Mouse (Mus musculus) thymus, postnatal 14 days (tissue): Measurements from ENCODE around the gene Gsto2.
A peak's percentile ranks its signal among the peaks of the same experiment; 100 is the strongest.

Experiments
- DNase-seq: peaks from one replicate; pipeline ENCODE4 v3.0.0; 2021

Gsto2 gene

GRCm38 (mm10) chr19:47859180-47859579, 6.2 kb upstream of the Gsto2 start:
- no peak for DNase-seq

- no peak for DNase-seq
These were observed 2.8 kb upstream of the Gsto2 start for GRCm38 (mm10) chr19:47862581-47862980.

DNA sequence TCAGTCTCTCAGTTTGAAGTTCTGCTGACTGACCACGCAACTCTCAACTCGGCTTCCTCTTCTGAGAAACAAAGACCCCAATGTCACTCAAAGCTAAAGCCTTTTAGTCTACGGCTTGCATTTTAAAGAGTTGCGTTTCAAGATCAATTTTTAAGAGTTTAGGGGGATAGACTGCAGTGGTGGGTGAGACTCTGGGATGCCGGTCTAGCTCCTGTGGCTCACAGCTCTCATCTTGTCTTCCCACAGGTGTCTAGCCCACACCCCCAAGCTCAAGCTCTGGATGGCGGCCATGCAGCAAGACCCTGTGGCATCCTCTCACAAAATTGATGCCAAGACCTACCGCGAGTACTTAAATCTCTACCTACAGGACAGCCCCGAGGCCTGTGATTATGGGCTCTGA, 1.3 kb upstream of the Gsto2 start:
- DNase-seq, result no peak

DNA sequence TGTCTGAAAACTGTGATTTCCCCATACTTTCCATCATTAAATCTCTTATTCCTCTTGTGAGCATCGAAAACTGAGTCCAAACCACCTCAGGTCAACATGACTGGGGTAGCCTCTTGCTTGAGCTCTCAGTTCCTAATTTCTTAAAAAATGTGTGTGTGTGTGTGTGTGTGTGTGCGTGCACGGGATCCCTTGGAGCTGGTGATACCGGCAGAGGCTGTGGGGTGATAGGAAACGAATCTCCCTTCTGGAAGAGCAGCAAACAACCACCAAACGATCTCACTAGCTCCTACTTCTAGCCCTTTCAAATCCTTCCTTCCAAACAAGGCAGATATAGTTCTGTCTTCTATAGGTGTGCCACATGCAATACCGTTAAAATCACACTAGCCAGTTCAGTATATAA, 613 bp upstream of the Gsto2 start:
- no peak for DNase-seq

DNA sequence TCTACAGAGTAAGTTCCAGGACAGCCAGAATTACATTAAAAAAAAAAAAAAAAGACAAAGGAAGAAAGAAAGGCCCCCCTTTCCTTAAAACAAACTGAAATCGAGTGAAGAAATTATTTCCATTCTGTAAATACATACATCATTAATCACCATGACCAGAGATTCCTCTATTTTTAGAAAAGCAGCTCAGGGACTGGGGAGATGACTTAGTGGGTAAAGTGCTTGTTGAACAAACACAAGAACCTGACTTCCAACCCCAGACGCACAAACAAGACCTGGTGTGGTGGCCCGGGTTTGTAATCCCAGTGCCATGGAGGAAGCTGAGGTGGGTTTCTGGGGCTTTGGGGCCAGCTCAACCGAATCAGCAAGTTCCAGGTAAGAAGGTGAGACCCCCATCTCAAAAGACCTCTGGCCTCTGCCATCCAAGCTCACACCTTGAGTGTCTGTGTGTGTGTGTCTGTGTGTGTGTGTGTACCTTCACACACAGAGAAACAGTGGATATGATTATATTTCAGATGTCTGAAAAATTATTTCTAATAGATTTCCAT, 2.4 kb downstream of the Gsto2 start:
- no peak for DNase-seq

- no peak for DNase-seq
These were observed 3.6 kb downstream of the Gsto2 start for GRCm38 (mm10) chr19:47868951-47869350.

GRCm38 (mm10) chr19:47869516-47869915, 4.2 kb downstream of the Gsto2 start:
- DNase-seq, result no peak

DNA sequence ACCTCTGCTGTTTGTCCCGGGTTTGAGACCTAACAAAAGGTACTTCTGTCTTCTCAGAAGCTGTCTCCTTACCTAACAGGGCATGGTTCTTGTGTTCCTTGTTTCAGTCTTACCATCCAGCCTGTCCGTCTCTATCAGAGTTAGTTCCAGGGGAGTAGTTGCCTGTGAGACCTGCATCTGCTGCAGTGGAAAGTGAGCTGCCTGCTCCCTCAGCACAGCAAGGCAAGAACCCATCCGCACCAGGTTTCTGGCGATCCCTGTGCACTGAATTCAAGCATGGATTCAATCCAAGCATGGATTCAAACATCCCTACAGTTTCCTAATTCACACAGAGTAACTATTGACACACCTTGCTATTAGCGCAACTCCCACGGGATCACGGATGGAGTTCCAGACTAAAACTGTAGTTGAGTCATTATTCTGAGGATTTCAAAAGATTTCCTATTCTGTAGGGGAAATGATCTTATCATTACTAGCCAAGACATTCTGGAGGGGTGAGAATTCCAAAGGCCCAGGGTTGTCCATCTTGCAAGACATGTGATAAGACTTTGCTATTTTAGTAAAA, 4.8 kb downstream of the Gsto2 start:
- no peak for DNase-seq

DNA sequence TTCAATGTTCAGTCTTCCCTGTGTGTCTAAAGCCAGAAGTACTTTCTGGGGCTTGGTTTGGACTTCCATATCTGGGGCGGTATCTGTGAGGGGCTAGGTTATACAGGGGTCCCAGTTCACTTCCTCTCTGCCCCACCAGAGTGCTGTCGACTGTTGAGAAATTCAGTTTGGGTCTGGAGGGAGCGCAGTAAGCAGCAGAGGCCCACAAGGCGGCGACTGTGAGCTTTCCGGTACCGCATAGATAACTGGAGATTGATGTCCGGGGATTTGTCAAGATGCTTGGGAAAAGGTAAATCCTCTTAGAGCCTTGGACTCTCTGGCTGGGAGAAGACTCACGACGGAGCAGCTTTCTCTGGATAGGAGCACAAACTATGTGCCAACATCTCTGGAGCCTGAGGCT, 6.2 kb downstream of the Gsto2 start:
- DNase-seq, result peak; percentile 27

- no peak for DNase-seq
These were observed 10.9 kb downstream of the Gsto2 start for GRCm38 (mm10) chr19:47876252-47876651.

DNA sequence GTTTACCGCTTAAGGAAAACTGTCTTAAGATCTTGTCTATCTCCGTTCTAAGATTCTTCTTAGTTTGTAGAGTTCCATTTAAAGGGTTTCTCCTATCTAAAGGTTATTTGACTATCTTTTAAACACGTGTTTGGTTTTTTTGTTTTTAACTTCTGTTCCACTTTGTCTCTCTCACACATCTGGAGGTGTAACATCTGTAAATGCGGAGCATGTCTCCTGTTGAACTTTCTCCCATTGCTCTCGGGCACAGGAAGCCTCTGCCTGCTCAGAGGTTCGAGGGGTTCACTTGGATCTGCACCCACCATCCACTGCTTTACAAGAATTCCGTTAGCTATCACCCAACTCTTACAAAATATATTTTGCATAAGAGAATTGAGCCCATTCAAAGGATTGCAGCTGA, 16.2 kb downstream of the Gsto2 start:
- DNase-seq, result no peak

DNA sequence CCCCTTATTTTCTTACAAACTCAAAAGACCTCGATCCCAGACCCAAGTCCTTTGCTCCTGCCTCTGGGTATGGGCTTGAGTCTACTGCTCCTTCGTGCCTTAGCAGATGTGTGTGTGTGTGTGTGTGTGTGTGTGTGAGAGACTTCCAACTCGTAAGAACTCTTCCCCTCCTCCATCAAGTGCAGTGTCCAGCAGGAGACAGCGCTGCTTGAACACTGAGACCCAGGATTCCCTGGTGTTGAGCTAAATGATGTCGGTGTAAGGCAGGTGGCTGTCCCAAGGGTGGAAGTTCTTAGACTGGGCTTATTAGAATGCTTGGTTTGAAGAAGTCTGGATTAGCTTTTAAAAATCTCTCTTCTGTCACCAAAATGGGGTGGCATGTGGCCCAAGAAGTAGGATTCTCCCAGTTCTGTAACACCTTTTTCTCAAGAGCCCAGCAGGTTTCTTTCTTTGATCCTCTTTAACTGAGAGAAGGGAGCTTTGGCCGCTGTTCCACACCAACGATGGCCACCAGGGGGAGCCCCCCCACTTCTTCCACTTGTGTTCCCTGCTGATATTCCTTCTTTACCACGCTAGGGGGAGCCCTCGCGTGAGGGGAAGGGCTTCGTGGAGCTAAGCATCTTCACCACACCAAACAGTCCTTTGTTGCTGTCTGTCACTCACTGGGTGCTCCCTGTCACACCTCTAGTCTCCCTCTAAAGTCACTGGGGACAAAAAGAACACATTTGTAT, 17.0 kb downstream of the Gsto2 start:
- peak; percentile 87 for DNase-seq

GRCm38 (mm10) chr19:47882882-47883254, 17.5 kb downstream of the Gsto2 start:
- no peak for DNase-seq

GRCm38 (mm10) chr19:47884296-47885085, 19.2 kb downstream of the Gsto2 start:
- DNase-seq, result no peak

- DNase-seq, result no peak
These were observed 19.9 kb downstream of the Gsto2 start for GRCm38 (mm10) chr19:47885191-47885743.

DNA sequence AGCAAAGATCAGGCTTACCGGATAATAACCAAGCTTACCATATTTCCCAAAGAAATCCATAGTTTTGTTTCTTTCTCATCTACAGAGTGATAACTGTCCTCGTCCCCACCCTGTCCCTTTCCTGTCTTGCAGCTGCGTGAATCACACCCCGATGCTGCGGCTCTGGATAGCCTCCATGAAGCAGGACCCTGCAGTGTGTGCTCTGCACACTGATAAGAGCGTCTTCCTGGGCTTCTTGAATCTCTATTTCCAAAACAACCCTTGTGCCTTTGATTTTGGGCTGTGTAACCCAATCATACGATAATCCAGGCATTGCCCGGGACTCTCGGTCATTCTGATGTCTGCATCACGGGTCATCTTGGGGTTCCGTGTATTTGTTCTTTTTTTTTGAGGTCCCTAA, 20.6 kb downstream of the Gsto2 start:
- no peak for DNase-seq

- DNase-seq, result no peak
These were observed 21.3 kb downstream of the Gsto2 start for GRCm38 (mm10) chr19:47886617-47887016.

DNA sequence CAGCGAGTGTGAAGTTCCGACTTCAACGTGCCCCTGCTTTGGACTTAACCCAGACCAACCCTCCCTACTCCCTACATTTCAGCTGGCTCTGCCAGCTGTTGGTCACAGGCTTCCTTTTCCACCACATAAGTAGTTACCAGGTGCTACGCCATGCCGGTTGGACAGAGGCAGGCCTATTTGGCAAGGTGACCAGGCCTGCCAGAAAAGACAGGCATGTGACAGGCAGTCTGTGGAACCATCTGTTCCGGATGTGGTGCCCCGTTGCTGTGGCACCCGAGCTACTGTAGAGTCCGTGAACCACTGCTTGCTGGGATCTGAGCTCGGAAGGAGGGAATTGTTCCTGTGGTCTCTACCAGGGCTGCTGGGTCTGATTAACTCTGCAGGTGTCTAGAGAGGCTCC, 22.1 kb downstream of the Gsto2 start:
- peak; percentile 69 for DNase-seq

DNA sequence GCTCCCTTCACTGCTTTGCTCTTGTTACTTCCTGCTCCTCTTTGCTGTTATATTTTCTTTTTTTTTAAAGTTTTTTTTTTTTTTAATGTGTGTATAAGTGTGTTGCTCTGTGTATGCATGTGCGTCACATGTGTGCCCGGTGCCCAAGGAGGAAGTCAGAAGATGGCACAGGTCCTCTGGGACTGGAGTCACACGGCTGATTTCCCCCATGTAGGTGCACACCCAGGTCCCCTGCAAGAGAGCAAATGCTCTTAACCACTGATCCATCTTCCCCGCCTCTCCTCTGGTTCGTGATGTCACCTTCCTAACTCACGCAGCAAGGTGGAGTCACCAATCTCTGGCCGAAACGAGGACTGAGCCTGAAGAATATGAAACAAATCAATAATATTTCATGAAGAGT, 22.7 kb downstream of the Gsto2 start:
- DNase-seq, result no peak

- DNase-seq, result no peak
These were observed 25.3 kb downstream of the Gsto2 start for GRCm38 (mm10) chr19:47890489-47891130.

- no peak for DNase-seq
These were observed 26.4 kb downstream of the Gsto2 start for GRCm38 (mm10) chr19:47891562-47892312.

GRCm38 (mm10) chr19:47893092-47893491, 27.8 kb downstream of the Gsto2 start:
- no peak for DNase-seq
